Mouse (Mus musculus) left cerebral cortex, postnatal 36 days (tissue): ENCODE data around the gene Cd44. TPM values are rescaled to one million over a fixed set of nuclear protein-coding genes. Genes with fewer than 3 reads are reported as not detected.

ENCODE experiments used
- DNase-seq, 2 experiments: peaks; one replicate each; pipeline ENCODE4 v3.0.0; 2021 to 2022; ENCODE audit warnings: low spot score in 2 of 2, mixed read lengths in 1 of 2
- intact Hi-C: fragments of 180-260 bp; cut with DNase I; formaldehyde crosslinking; loops from one replicate; pipeline ENCODE4 v1.15.1; 2025
- total RNA-seq, 2 experiments: library from RNA; stranded (reverse); gene quantifications; 2 replicates each; pipeline ENCODE4 v1.2.3; 2021

Cd44 gene
- total RNA-seq, 2 experiments from 2014 or later, result 4.1 to 4.2 TPM

- intact Hi-C loops, result no loop called here
- no peak for DNase-seq
Observed at GRCm38 (mm10) chr2:102778208-102778607, 123.3 kb downstream of the Cd44 start.

DNA sequence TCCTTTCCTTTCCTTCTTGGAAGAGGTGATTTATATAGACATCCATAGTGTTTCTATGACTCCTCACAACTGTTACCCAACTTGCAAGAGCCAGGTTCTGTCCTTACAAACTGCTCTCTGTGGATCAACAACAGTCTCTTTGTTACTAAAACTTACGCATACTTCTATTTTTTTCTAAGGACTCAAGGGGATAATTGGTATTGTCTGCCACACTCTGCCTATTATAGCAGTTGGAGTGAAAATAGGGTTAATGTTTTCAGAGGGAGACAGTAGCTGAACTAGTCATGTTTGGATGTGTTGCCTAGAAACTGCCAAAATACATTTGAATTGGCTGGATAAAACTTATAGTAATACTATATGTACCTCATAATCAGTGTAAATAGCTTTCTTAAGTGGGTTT is 125.9 kb downstream of the Cd44 start:
- no peak for DNase-seq
- intact Hi-C loops, result no loop called here

DNA sequence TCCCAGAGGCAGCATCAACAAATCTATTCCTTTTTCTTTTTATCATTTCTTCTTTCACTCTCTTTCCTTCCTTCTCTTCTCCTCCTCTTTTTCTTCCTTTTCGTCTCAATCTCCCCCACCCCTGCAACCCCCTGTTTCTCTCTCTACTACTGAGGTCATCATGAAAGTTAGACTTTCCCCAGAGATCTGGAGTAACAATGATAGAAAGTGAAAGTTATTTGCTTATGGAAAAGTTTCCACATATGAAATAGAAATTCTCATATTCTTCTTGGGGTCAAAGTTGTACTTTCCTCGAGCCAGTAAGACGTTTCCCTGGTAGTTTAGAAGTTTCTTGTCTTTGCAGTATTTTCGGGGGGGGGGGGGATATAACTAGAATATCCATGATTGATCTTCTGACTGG is 126.8 kb downstream of the Cd44 start:
- intact Hi-C loops, result no loop called here
- no peak for DNase-seq

GRCm38 (mm10) chr2:102772276-102772675 is 129.2 kb downstream of the Cd44 start:
- intact Hi-C loops, result no loop called here
- no peak for DNase-seq

DNA sequence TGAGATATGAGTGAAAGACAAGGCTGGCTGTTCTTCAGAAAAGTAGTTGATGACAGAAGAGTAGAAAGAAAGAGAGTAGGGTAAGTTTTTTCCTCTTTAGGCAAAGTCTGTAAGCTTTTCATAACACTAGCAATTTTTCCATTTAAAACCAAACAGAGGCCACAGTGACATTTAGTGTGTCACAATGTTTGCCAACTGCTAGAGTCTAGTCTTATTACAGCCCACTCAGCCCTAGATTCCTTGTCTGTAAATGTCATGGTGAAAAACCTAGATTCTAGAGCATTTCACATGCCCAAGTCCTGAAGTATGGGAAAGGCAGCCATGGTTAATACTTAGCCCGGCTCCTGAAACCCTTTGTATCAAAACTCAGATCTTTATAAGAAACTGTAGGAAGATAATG is 130.2 kb downstream of the Cd44 start:
- intact Hi-C loops, result no loop called here

GRCm38 (mm10) chr2:102768267-102768666 is 133.2 kb downstream of the Cd44 start:
- DNase-seq, result no peak
- intact Hi-C loops, result no loop called here

More for the DNA sequence above, 130.2 kb downstream of the Cd44 start:
- no peak for DNase-seq

DNA sequence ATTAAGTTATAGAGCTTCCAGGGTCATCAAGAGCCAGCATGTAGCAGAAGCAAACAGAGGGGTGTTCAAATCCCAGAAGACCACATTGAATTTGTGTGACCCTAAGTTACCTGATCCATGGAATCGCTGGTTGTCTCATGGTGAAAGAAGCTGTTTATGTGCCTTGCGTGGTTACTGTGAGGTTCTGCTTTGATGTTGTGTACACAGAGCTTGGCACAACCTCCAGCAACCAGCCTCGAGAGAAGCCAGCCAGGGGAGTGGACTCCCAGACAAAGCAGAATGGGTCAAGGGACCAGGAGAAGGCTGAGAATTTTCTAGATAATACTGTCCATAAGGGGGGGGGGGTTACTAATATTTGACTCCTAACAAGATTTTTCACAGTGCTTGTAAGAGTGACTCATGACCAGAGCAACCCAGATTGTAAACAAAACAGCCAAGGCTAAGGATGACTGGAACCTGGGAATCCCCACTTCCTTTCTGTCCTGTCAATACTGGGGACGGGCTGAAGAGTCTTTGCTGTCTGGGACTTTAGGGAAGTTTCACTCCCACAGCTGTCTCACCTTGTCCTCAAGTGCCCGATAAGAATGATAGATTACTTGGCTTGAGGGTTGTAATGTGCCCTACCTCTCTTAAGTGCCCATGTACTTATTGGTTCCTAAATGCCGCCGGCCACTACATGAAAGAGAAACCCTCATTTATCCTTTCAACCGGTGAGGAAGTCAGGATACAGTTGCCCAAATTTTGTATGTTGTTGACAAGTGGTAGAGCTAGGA is 136.7 kb downstream of the Cd44 start:
- intact Hi-C loops, result no loop called here
- DNase-seq, result no peak

DNA sequence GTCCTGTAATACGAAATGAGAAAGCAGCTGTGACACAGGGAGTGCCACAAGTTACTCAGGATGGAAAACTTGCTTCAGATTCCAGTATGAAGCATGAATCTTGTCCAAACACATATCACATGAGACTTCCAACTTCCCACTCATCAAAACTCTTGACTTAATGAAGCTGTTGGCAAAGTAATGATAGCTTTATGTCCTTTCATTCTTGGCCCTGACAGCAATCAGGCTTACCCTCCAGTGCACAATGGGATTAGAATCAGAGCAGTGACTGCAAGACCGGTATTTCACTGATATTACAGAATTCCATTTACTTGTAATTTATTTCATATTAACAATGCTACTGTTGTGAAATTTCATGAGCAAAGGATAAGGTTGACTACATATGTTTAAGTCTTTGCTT is 137.5 kb downstream of the Cd44 start:
- DNase-seq, result no peak
- intact Hi-C loops, result no loop called here

DNA sequence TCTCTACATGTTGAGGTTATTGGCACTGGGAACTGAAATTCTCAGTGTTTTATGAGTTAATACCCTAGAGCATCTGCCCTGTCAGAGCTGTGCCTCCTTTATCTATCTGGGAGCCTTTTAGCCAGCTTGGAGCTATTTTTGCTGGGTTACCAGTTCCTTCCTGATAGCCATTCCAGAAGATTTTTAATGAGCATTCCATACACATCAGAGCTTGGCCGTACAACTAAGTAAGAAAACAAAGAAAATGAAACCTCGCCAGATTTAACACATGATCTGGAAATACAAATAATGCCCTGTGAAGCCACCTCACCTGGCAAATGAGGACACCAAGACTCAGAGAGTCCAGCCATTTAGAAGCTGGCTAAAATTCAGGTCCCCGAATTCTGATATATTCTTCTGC is 138.3 kb downstream of the Cd44 start:
- intact Hi-C loops, result no loop called here
- no peak for DNase-seq

Other genes with a start within 250 kb of the Cd44 start
- 1,000 to 10,000 TPM; 1,740 to 1,741 TPM for gene Slc1a2, start 243.0 kb downstream of the Cd44 start, total RNA-seq
- gene Pdhx, start 171.8 kb upstream of the Cd44 start, total RNA-seq, result 10 to 100 TPM; 53.3 to 54.1 TPM
- 10 to 100 TPM; 19.5 to 22.7 TPM for gene Apip, start 172.0 kb upstream of the Cd44 start, total RNA-seq